Mouse (Mus musculus) forebrain, embryonic 12.5 days (tissue): Measurements from ENCODE around the gene Ptpn1. TPM values are rescaled to one million over a fixed set of nuclear protein-coding genes. Genes with fewer than 3 reads are reported as not detected.
A peak's percentile ranks its signal among the peaks of the same experiment; 100 is the strongest.

Source experiments
- ATAC-seq: fragments of 200-750 bp; cut with Nextera tagmentation; 2 replicates; pipeline ENCODE4 v1.8.0; 2017; ENCODE audit warnings: moderate TSS enrichment; ENCODE audit not compliant: low FRiP score
- H3K27ac ChIP-seq: fragments of 300-500 bp; sonication (generic); 2 replicates; pipeline ENCODE4 v1.5.1; 2016; ENCODE audit warnings: mild to moderate bottlenecking
- H3K27me3 ChIP-seq: fragments of 300-500 bp; sonication (generic); 2 replicates; pipeline ENCODE4 v1.6.1; 2016; ENCODE audit warnings: mild to moderate bottlenecking
- H3K36me3 ChIP-seq: fragments of 300-500 bp; sonication (generic); replicated peaks from 2 replicates; pipeline ENCODE4 v1.6.1; 2016; ENCODE audit warnings: mild to moderate bottlenecking
- H3K4me1 ChIP-seq: fragments of 300-500 bp; sonication (generic); 2 replicates; pipeline ENCODE4 v1.6.1; 2016
- H3K4me2 ChIP-seq: fragments of 300-500 bp; sonication (generic); 2 replicates; pipeline ENCODE4 v1.6.1; 2016; ENCODE audit warnings: mild to moderate bottlenecking, moderate library complexity
- H3K4me3 ChIP-seq: fragments of 300-500 bp; sonication (generic); replicated peaks from 2 replicates; pipeline ENCODE4 v1.5.1; 2016; ENCODE audit warnings: mild to moderate bottlenecking
- H3K9ac ChIP-seq: fragments of 300-500 bp; sonication (generic); 2 replicates; pipeline ENCODE4 v1.6.1; 2016; ENCODE audit warnings: mild to moderate bottlenecking
- H3K9me3 ChIP-seq: fragments of 300-500 bp; sonication (generic); 2 replicates; pipeline ENCODE4 v1.6.1; 2016
- WGBS: fragments of 180-500 bp; shearing (Covaris S2); methylation state at CpG from one replicate; pipeline ENCODE4 v1.1.7; 2016; 5-methylcytosine and 5-hydroxymethylcytosine counted together
- polyA plus RNA-seq: library from polyadenylated mRNA; unstranded; fragments of >200 nt; fragmentation: Nextera tagmentation; extraction: Ambion mirVana; gene quantifications from 2 replicates; pipeline ENCODE4 v1.2.1, GENCODE M21; 2016

The Ptpn1 gene
- polyA plus RNA-seq, 1 experiment from 2014 or later: 94.1 TPM

DNA sequence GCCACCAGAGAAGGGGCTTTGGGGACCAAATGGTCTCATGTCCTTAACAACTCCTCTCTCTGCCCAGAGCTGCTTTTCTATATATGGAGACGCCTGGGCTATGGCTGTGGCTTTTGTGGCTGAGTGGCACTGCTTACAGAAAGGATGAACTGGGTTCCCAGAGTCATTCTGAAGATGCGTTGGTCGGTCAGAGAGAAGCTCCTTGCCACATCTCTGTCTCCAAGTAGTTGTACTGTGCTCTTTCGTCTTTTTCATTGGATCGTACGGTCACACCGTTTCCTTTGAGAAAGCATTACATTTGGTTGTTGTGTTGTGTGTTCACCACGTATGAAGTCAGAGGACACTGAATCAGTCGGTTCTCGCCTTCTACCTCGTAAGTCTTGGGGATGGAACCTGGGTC lies 8.8 kb downstream of the Ptpn1 start:
- Histone ChIP-seq H3K27me3 (no peaks in the 10 kb centered on the region), H3K9me3 (no peaks in the 10 kb centered on the region), H3K9ac (no peak overlapping the region), H3K4me1 (peaks cover 81% of the 10 kb centered on the region), H3K27ac (no peak overlapping the region), H3K36me3 (no peaks in the 10 kb centered on the region), H3K4me2 (no peak overlapping the region), H3K4me3 (no peak overlapping the region)
- WGBS: 91% methylated on average over 11 of the region's 11 CpGs
- ATAC-seq: no peak

GRCm38 (mm10) chr2:167941320-167941719 lies 9.5 kb downstream of the Ptpn1 start:
- 50% methylated on average over 4 of the region's 4 CpGs for WGBS
- no peak for ATAC-seq
- H3K9me3 ChIP-seq: no peaks in the 10 kb centered on the region
- peaks cover 76% of the 10 kb centered on the region for H3K4me1 ChIP-seq
- no peaks in the 10 kb centered on the region for H3K36me3 ChIP-seq
- no peak overlapping the region for H3K9ac ChIP-seq
- no peak overlapping the region for H3K4me2 ChIP-seq
- no peaks in the 10 kb centered on the region for H3K27me3 ChIP-seq
- H3K27ac ChIP-seq: peak overlapping the region; percentile 76; the same call in 1 of the 2 replicates
- no peak overlapping the region for H3K4me3 ChIP-seq

DNA sequence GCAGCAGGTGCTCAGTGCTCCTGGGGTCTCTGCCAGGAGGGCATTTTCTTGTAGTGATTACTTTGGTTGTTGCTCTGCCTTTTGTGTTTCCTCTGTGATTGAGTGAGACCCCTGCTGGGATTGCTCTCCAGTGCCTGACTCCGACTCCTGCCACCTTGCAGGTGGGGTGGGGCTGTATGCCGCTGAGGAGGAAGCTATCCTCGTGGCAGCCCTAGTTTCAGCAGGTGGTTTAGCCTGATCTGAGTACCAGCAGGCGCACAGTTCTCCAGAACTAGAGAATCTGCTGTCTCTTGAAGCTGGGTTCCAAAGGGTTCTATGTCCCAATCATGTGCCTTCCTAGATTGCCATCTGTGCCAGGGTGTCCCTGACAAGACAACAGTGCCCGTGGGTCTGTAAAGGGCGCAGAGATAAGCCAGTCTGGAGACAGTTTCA lies 9.9 kb downstream of the Ptpn1 start:
- Histone ChIP-seq H3K27ac (peak overlapping the region; percentile 76), H3K9ac (no peak overlapping the region), H3K9me3 (no peaks in the 10 kb centered on the region), H3K36me3 (no peaks in the 10 kb centered on the region), H3K4me2 (0 out of 2 replicates have a peak overlapping the region, but pooled peaks have one; percentile 13), H3K27me3 (no peaks in the 10 kb centered on the region), H3K4me1 (peaks cover 74% of the 10 kb centered on the region), H3K4me3 (no peak overlapping the region)
- no peak for ATAC-seq
- 47% methylated on average over 6 of the region's 6 CpGs for WGBS

DNA sequence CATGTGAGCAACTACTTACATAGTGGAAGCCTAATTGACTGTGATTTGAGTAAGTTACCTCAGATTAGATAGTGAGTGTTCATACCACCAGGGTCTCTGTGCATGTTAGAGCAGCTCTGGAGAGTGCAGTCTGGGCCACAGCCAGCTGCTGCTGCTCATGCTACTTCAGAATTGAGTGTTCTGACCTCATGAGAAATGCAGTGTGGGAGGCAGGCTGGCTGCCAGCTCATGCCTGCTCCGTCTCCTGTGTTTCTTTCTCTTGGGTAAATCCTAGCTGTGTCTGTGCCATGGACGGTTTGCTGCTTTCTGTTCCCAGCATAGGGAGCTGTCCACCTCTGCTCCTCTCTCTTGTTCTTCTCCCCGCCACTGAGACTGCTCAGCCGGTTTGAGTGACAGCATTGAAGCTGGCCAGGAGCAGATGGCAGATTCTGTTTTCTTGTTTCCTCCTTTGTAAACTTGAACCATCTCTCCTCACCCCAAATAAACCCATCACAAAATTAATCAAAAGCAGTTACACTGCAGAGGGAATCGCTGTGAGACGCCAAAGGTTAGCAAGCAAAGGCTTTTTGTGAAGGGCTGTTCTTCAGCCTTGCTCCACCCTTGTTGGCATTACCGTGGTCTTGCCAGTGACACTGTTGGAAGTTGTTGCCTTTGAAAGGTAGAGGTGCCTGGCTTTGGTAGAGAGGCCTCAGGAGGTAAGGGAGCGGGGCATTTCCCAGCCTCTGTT lies 10.5 kb downstream of the Ptpn1 start:
- H3K27ac ChIP-seq: peak overlapping the region; percentile 76
- H3K9me3 ChIP-seq: no peaks in the 10 kb centered on the region
- H3K4me2 ChIP-seq: 0 out of 2 replicates have a peak overlapping the region, but pooled peaks have one; percentile 13
- no peaks in the 10 kb centered on the region for H3K36me3 ChIP-seq
- WGBS: 45% methylated on average over 8 of the region's 8 CpGs
- peaks cover 70% of the 10 kb centered on the region for H3K4me1 ChIP-seq
- ATAC-seq: peak; percentile 34; the same call in 1 of the 2 replicates
- no peak overlapping the region for H3K9ac ChIP-seq
- H3K27me3 ChIP-seq: no peaks in the 10 kb centered on the region
- no peak overlapping the region for H3K4me3 ChIP-seq

DNA sequence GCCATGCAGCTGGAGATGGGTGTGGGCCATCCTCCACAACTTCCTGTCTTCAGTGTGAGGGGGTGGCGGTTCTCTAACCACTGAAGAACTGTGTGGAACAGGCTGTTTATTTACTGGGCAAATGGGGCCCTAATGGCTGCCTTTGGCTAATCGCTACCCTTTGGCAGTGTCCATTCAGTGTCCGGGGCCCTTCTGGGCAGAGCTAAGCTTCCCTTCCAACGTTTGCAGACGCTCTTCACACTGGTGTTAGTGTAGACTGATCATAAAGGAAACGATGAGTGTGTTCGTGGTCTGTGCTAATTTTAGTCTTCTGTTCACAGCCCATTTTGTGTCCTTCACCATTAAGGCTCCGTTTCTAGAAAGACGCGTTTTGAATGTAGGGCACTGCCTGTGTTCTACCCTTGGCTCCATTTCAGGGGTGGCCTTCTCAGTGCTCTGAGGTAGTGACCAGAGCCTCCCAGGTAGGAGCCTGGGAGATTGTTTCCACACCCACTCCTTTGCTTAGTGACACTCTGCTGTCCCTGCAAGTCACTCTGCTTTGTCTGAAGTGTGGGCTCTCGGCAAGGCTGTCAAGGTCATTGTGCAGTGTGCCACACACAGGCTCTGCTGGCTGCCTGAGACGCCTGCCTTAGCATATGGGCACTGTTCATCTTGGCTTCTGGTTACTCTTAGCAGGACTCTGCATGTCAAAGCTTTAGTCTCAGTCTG lies 11.2 kb downstream of the Ptpn1 start:
- no peak overlapping the region for H3K9ac ChIP-seq
- WGBS: 80% methylated on average over 12 of the region's 12 CpGs
- H3K4me3 ChIP-seq: no peak overlapping the region
- H3K9me3 ChIP-seq: no peaks in the 10 kb centered on the region
- no peak overlapping the region for H3K4me2 ChIP-seq
- no peak; the same call in 1 of the 2 replicates for ATAC-seq
- H3K27ac ChIP-seq: peak overlapping the region; percentile 76
- no peaks in the 10 kb centered on the region for H3K36me3 ChIP-seq
- no peaks in the 10 kb centered on the region for H3K27me3 ChIP-seq
- peaks cover 73% of the 10 kb centered on the region for H3K4me1 ChIP-seq

- ATAC-seq: no peak
- Histone ChIP-seq H3K9ac (no peak overlapping the region), H3K9me3 (no peaks in the 10 kb centered on the region), H3K36me3 (no peaks in the 10 kb centered on the region), H3K4me2 (no peak overlapping the region), H3K4me3 (no peak overlapping the region), H3K27me3 (no peaks in the 10 kb centered on the region), H3K4me1 (peaks cover 72% of the 10 kb centered on the region), H3K27ac (no peak overlapping the region)
- WGBS: 79% methylated on average over 3 of the region's 3 CpGs
These were observed 12.3 kb downstream of the Ptpn1 start for GRCm38 (mm10) chr2:167944193-167944592.

GRCm38 (mm10) chr2:167945451-167945850 lies 13.6 kb downstream of the Ptpn1 start:
- no peak overlapping the region for H3K4me3 ChIP-seq
- no peaks in the 10 kb centered on the region for H3K9me3 ChIP-seq
- H3K36me3 ChIP-seq: no peaks in the 10 kb centered on the region
- ATAC-seq: no peak
- WGBS: 92% methylated on average over 5 of the region's 5 CpGs
- H3K4me1 ChIP-seq: peaks cover 59% of the 10 kb centered on the region
- H3K9ac ChIP-seq: no peak overlapping the region
- no peak overlapping the region for H3K27ac ChIP-seq
- H3K4me2 ChIP-seq: no peak overlapping the region
- H3K27me3 ChIP-seq: no peaks in the 10 kb centered on the region

GRCm38 (mm10) chr2:167947251-167947650 lies 15.4 kb downstream of the Ptpn1 start:
- Histone ChIP-seq H3K4me3 (no peak overlapping the region), H3K9ac (no peak overlapping the region), H3K27me3 (no peaks in the 10 kb centered on the region), H3K36me3 (no peaks in the 10 kb centered on the region), H3K4me1 (peaks cover 41% of the 10 kb centered on the region), H3K4me2 (no peak overlapping the region), H3K9me3 (no peaks in the 10 kb centered on the region), H3K27ac (no peak overlapping the region)
- no peak for ATAC-seq
- WGBS: 91% methylated on average over 3 of the region's 3 CpGs

DNA sequence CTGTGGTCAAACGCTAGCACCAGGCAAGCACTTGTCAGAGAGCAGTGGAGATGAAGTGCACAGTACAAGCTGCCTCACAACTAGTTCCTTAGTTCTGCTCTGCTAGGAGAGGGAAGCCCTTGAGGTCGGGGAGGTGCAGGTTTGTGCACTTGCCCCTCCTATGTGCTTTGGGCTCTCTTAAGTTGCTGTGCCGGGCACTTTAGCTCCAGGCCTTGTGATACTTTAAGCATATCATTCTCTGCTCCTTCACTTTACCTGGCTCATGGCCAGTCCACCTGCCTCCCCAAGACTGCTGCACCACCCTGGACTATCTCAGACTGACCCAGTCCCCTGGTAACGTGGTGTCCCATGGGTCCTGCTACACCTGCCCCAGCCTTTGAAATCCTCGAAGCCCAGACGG lies 16.2 kb downstream of the Ptpn1 start:
- peaks cover 33% of the 10 kb centered on the region for H3K4me1 ChIP-seq
- H3K4me3 ChIP-seq: no peak overlapping the region
- H3K27ac ChIP-seq: no peak overlapping the region
- no peaks in the 10 kb centered on the region for H3K27me3 ChIP-seq
- H3K4me2 ChIP-seq: no peak overlapping the region
- no peak for ATAC-seq
- H3K9me3 ChIP-seq: no peaks in the 10 kb centered on the region
- WGBS: 77% methylated on average over 6 of the region's 6 CpGs
- H3K36me3 ChIP-seq: no peaks in the 10 kb centered on the region
- H3K9ac ChIP-seq: no peak overlapping the region

- Histone ChIP-seq H3K9me3 (no peaks in the 10 kb centered on the region), H3K36me3 (no peaks in the 10 kb centered on the region), H3K4me2 (no peak overlapping the region), H3K27ac (0 out of 2 replicates have a peak overlapping the region, but pooled peaks have one; percentile 26), H3K4me1 (peaks cover 28% of the 10 kb centered on the region), H3K4me3 (no peak overlapping the region), H3K9ac (no peak overlapping the region), H3K27me3 (no peaks in the 10 kb centered on the region)
- ATAC-seq: no peak
- WGBS: 82% methylated on average over 13 of the region's 13 CpGs
These were observed 16.7 kb downstream of the Ptpn1 start for GRCm38 (mm10) chr2:167948557-167948956.

GRCm38 (mm10) chr2:167949250-167949649 lies 17.4 kb downstream of the Ptpn1 start:
- ATAC-seq: no peak
- H3K27ac ChIP-seq: no peak overlapping the region

DNA sequence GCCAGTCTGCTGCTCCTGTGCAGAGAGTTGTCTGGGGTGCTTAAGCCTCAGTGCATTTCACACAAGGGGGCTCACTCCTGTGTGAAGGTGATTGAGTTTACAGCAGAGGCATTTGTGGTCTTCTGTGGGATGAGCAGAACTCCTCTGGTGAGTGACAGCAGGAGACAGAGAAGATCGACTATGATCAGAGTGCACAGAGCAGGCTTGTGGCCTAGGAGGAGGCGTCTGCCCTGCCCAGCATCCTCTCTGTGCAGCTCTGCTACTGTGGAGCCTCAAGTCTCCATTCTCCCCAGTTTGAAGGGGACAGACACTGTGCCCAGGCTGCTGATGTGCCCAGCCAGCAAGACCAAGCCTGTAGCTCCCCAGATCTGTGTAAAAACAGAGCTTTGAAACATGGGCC lies 18.0 kb downstream of the Ptpn1 start:
- Histone ChIP-seq H3K36me3 (no peaks in the 10 kb centered on the region), H3K4me1 (peaks cover 21% of the 10 kb centered on the region; the same call in 1 of the 2 replicates), H3K4me3 (no peak overlapping the region), H3K4me2 (no peak overlapping the region), H3K27me3 (no peaks in the 10 kb centered on the region), H3K9ac (no peak overlapping the region), H3K9me3 (no peaks in the 10 kb centered on the region), H3K27ac (no peak overlapping the region)
- ATAC-seq: no peak
- 80% methylated on average over 2 of the region's 2 CpGs for WGBS

More at GRCm38 (mm10) chr2:167949250-167949649, 17.4 kb downstream of the Ptpn1 start:
- Histone ChIP-seq H3K36me3 (no peaks in the 10 kb centered on the region), H3K9me3 (no peaks in the 10 kb centered on the region), H3K27me3 (no peaks in the 10 kb centered on the region), H3K4me3 (no peak overlapping the region), H3K4me2 (no peak overlapping the region), H3K4me1 (peaks cover 23% of the 10 kb centered on the region; the same call in 1 of the 2 replicates), H3K9ac (no peak overlapping the region)
- WGBS: 77% methylated on average over 6 of the region's 6 CpGs
